Mouse (Mus musculus): ENCODE results near the gene Nr1d1. TPM values are rescaled to one million over a fixed set of nuclear protein-coding genes. Genes with fewer than 3 reads are reported as not detected.
"Not testable (repeated sequence)": the region's sequence is repeated elsewhere in the genome, so short reads cannot be mapped to it uniquely, and the experiment has no call there.

Gene Nr1d1
- total and polyA plus RNA-seq, 3 experiments = 35.5 to 208 (median 111) TPM

GRCm38 (mm10) chr11:98740393-98741050 lies 34.6 kb downstream of the Nr1d1 start, which contains the start of gene Thra:
Thra (plus strand) TSS chr11:98740638.
- Histone ChIP-seq H3K27ac (peak within 1 kb of the TSS; percentile 100), H3K27me3 (ENCODE audit: control insufficient read depth, insufficient read depth, low read length) (no peaks in the 10 kb centered on the region), H3K4me1 (ENCODE audit: control insufficient read depth, insufficient read depth, low read length) (peaks cover 13% of the 10 kb centered on the region), H3K9ac (ENCODE audit: low read depth, low read length) (peak within 1 kb of the TSS; percentile 73), H3K36me3 (ENCODE audit: control insufficient read depth, insufficient read depth, low read length) (peaks cover 2% of the 10 kb centered on the region; the same call in 1 of the 2 replicates), H3K79me2 (replicated peaks; ENCODE audit: control insufficient read depth, insufficient read depth, low read length) (peaks cover 7% of the 10 kb centered on the region; the same call in 1 of the 2 replicates), H3K4me3 (peak within 1 kb of the TSS; percentile 100)
- WGBS = 1% methylated on average over 22 of the region's 22 CpGs
- DNase-seq = peak; percentile 82 to 86
- intact Hi-C loops (cut with DNase I) = loop anchor here (1.0 to 2.0 kb wide), 3 partner anchors 14 to 47 kb away; no protein-coding TSS in a partner anchor
- 0 out of 2 replicates have a peak, but pooled peaks have one; percentile 3 for TF ChIP-seq CTCF (IDR thresholded peaks at IDR 0.05)
- peak; percentile 75 for TF ChIP-seq POLR2A (IDR thresholded peaks at IDR 0.05; ENCODE audit: insufficient read depth, low read depth, low read length)
- TF ChIP-seq EP300 (IDR thresholded peaks at IDR 0.05; ENCODE audit: insufficient read depth, low read depth, low read length) = no peak

- intact Hi-C loops (cut with DNase I) = loop anchor here (2.0 kb wide), 1 partner anchor 15 kb away; no protein-coding TSS in a partner anchor
- TF ChIP-seq EP300 (IDR thresholded peaks at IDR 0.05; ENCODE audit: insufficient read depth, low read depth, low read length) = no peak
- TF ChIP-seq POLR2A (IDR thresholded peaks at IDR 0.05; ENCODE audit: insufficient read depth, low read depth, low read length) = no peak
- TF ChIP-seq CTCF (IDR thresholded peaks at IDR 0.05) = no peak
Measured at GRCm38 (mm10) chr11:98740026-98740392, 35.1 kb downstream of the Nr1d1 start.

GRCm38 (mm10) chr11:98738925-98739324 lies 36.2 kb downstream of the Nr1d1 start:
- Histone ChIP-seq H3K27me3 (ENCODE audit: control insufficient read depth, insufficient read depth, low read length) (no peaks in the 10 kb centered on the region), H3K4me3 (no peak overlapping the region), H3K4me1 (ENCODE audit: control insufficient read depth, insufficient read depth, low read length) (peaks cover 8% of the 10 kb centered on the region), H3K36me3 (ENCODE audit: control insufficient read depth, insufficient read depth, low read length) (no peaks in the 10 kb centered on the region), H3K9ac (ENCODE audit: low read depth, low read length) (no peak overlapping the region), H3K27ac (no peak overlapping the region), H3K79me2 (replicated peaks; ENCODE audit: control insufficient read depth, insufficient read depth, low read length) (peaks cover 4% of the 10 kb centered on the region; the same call in 1 of the 2 replicates)
- intact Hi-C loops (cut with DNase I) = loop anchor here (2.0 to 5.0 kb wide), 2 partner anchors 20 to 37 kb away; partner anchors contain the start of gene Csf3
- WGBS = 70% methylated on average over 9 of the region's 9 CpGs
- TF ChIP-seq EP300 (IDR thresholded peaks at IDR 0.05; ENCODE audit: insufficient read depth, low read depth, low read length) (no peak), POLR2A (IDR thresholded peaks at IDR 0.05; ENCODE audit: insufficient read depth, low read depth, low read length) (no peak), CTCF (IDR thresholded peaks at IDR 0.05) (no peak)
- DNase-seq = no peak

More at GRCm38 (mm10) chr11:98740026-98740392, 35.1 kb downstream of the Nr1d1 start:
- peak overlapping the region; percentile 25 for H3K9ac ChIP-seq (ENCODE audit: low read depth, low read length)
- no peaks in the 10 kb centered on the region for H3K36me3 ChIP-seq (ENCODE audit: control insufficient read depth, insufficient read depth, low read length)
- no peak for DNase-seq
- H3K27ac ChIP-seq = peak overlapping the region; percentile 100
- H3K4me1 ChIP-seq (ENCODE audit: control insufficient read depth, insufficient read depth, low read length) = peaks cover 13% of the 10 kb centered on the region
- H3K4me3 ChIP-seq = peak overlapping the region; percentile 100
- no peaks in the 10 kb centered on the region for H3K27me3 ChIP-seq (ENCODE audit: control insufficient read depth, insufficient read depth, low read length)
- WGBS = 23% methylated on average over 8 of the region's 8 CpGs
- peaks cover 7% of the 10 kb centered on the region; the same call in 1 of the 2 replicates for H3K79me2 ChIP-seq (replicated peaks; ENCODE audit: control insufficient read depth, insufficient read depth, low read length)

GRCm38 (mm10) chr11:98738428-98738911 lies 36.7 kb downstream of the Nr1d1 start:
- no peaks in the 10 kb centered on the region for H3K36me3 ChIP-seq (ENCODE audit: control insufficient read depth, insufficient read depth, low read length)
- peaks cover 6% of the 10 kb centered on the region for H3K4me1 ChIP-seq (ENCODE audit: control insufficient read depth, insufficient read depth, low read length)
- no peak overlapping the region for H3K9ac ChIP-seq (ENCODE audit: low read depth, low read length)
- TF ChIP-seq EP300 (IDR thresholded peaks at IDR 0.05; ENCODE audit: insufficient read depth, low read depth, low read length) = no peak
- TF ChIP-seq CTCF (IDR thresholded peaks at IDR 0.05) = no peak
- TF ChIP-seq POLR2A (IDR thresholded peaks at IDR 0.05; ENCODE audit: insufficient read depth, low read depth, low read length) = no peak
- H3K27me3 ChIP-seq (ENCODE audit: control insufficient read depth, insufficient read depth, low read length) = no peaks in the 10 kb centered on the region
- 60% methylated on average over 4 of the region's 4 CpGs for WGBS
- DNase-seq = peak in 1 of 2 experiments; percentile 32
- no peak overlapping the region for H3K4me3 ChIP-seq
- peaks cover 4% of the 10 kb centered on the region; the same call in 1 of the 2 replicates for H3K79me2 ChIP-seq (replicated peaks; ENCODE audit: control insufficient read depth, insufficient read depth, low read length)
- no peak overlapping the region for H3K27ac ChIP-seq
- intact Hi-C loops (cut with DNase I) = loop anchor here (2.0 to 5.0 kb wide), 2 partner anchors 20 to 36 kb away; partner anchors contain the start of gene Csf3

GRCm38 (mm10) chr11:98737220-98737619 lies 37.9 kb downstream of the Nr1d1 start:
- H3K4me3 ChIP-seq; H3K27me3 ChIP-seq (ENCODE audit: control insufficient read depth, insufficient read depth, low read length); H3K9ac ChIP-seq (ENCODE audit: low read depth, low read length); H3K27ac ChIP-seq; H3K36me3 ChIP-seq (ENCODE audit: control insufficient read depth, insufficient read depth, low read length); DNase-seq; H3K4me1 ChIP-seq (ENCODE audit: control insufficient read depth, insufficient read depth, low read length); H3K79me2 ChIP-seq (replicated peaks; ENCODE audit: control insufficient read depth, insufficient read depth, low read length): not testable (repeated sequence)
- intact Hi-C loops (cut with DNase I) = loop anchor here (5.0 kb wide), 1 partner anchor 35 kb away; the partner anchor contains the start of gene Csf3
- WGBS = 84% methylated on average over 2 of the region's 2 CpGs

- intact Hi-C loops (cut with DNase I) = loop anchor here (5.0 kb wide), 1 partner anchor 34 kb away; the partner anchor contains the start of gene Csf3
- no peaks in the 10 kb centered on the region for H3K27me3 ChIP-seq (ENCODE audit: control insufficient read depth, insufficient read depth, low read length)
- TF ChIP-seq EP300 (IDR thresholded peaks at IDR 0.05; ENCODE audit: insufficient read depth, low read depth, low read length) (no peak), POLR2A (IDR thresholded peaks at IDR 0.05; ENCODE audit: insufficient read depth, low read depth, low read length) (no peak), CTCF (IDR thresholded peaks at IDR 0.05) (no peak)
- no peaks in the 10 kb centered on the region for H3K79me2 ChIP-seq (replicated peaks; ENCODE audit: control insufficient read depth, insufficient read depth, low read length)
- H3K4me3 ChIP-seq = no peak overlapping the region
- 67% methylated on average over 1 of the region's 1 CpGs for WGBS
- DNase-seq = no peak
- H3K4me1 ChIP-seq (ENCODE audit: control insufficient read depth, insufficient read depth, low read length) = peaks cover 3% of the 10 kb centered on the region; the same call in 1 of the 2 replicates
- H3K27ac ChIP-seq = no peak overlapping the region
- no peaks in the 10 kb centered on the region for H3K36me3 ChIP-seq (ENCODE audit: control insufficient read depth, insufficient read depth, low read length)
- no peak overlapping the region for H3K9ac ChIP-seq (ENCODE audit: low read depth, low read length)
Measured at GRCm38 (mm10) chr11:98736176-98736575, 39.0 kb downstream of the Nr1d1 start.

All from heart, adult 2 months (tissue).